Mouse (Mus musculus) liver, embryonic 11.5 days (tissue): ENCODE data around the gene Gga3. TPM values are rescaled to one million over a fixed set of nuclear protein-coding genes. Genes with fewer than 3 reads are reported as not detected.

Experiments
- ATAC-seq: fragments of 200-750 bp; cut with Nextera tagmentation; replicated peaks from 2 replicates; pipeline ENCODE4 v1.8.0; 2017; ENCODE audit warnings: moderate number of reproducible peaks, mild to moderate bottlenecking, moderate TSS enrichment, moderate library complexity; ENCODE audit not compliant: low FRiP score
- DNase-seq: peaks from one replicate; pipeline ENCODE4 v3.0.0-alpha.2; 2017; ENCODE audit warnings: low spot score
- H3K27ac ChIP-seq: fragments of 300-500 bp; sonication (generic); 2 replicates; pipeline ENCODE4 v1.5.1; 2014; ENCODE audit warnings: mild to moderate bottlenecking, low read depth, low read length, control low read depth
- H3K27me3 ChIP-seq: fragments of 300-500 bp; sonication (generic); replicated peaks from 2 replicates; pipeline ENCODE4 v1.6.1; 2014; ENCODE audit warnings: low read length, mixed read lengths; ENCODE audit not compliant: control insufficient read depth, insufficient read depth
- H3K36me3 ChIP-seq: fragments of 300-500 bp; sonication (generic); 2 replicates; pipeline ENCODE4 v1.6.1; 2014; ENCODE audit warnings: mild to moderate bottlenecking, low read length, moderate library complexity, mixed read lengths; ENCODE audit not compliant: control insufficient read depth, insufficient read depth
- H3K4me1 ChIP-seq: fragments of 300-500 bp; sonication (generic); replicated peaks from 2 replicates; pipeline ENCODE4 v1.6.1; 2014; ENCODE audit warnings: low read length, mixed read lengths; ENCODE audit not compliant: control insufficient read depth, insufficient read depth
- H3K4me2 ChIP-seq: fragments of 300-500 bp; sonication (generic); 2 replicates; pipeline ENCODE4 v1.6.1; 2014; ENCODE audit warnings: mild to moderate bottlenecking, control low read depth, moderate library complexity
- H3K4me3 ChIP-seq: fragments of 300-500 bp; sonication (generic); 2 replicates; pipeline ENCODE4 v1.5.1; 2014; ENCODE audit warnings: low read depth, low read length, control low read depth
- H3K9ac ChIP-seq: fragments of 300-500 bp; sonication (generic); 2 replicates; pipeline ENCODE4 v1.6.1; 2014; ENCODE audit warnings: low read depth, low read length, control low read depth
- H3K9me3 ChIP-seq: fragments of 300-500 bp; sonication (generic); 2 replicates; pipeline ENCODE4 v1.6.1; 2016; ENCODE audit warnings: low read length, inconsistent platforms, mixed read lengths; ENCODE audit not compliant: control insufficient read depth
- WGBS: fragments of 180-500 bp; shearing (Covaris S2); extraction: QIAGEN DNeasy Blood & Tissue Kit; methylation state at CpG from one replicate; pipeline ENCODE4 v1.1.7; 2014; 5-methylcytosine and 5-hydroxymethylcytosine counted together
- polyA plus RNA-seq: library from polyadenylated mRNA; unstranded; fragments of >200 nt; fragmentation: Nextera tagmentation; extraction: Ambion mirVana; gene quantifications from 2 replicates; pipeline ENCODE4 v1.2.1, GENCODE M21; 2014

Gene Gga3
- polyA plus RNA-seq, 1 experiment from 2014 or later: 23.6 TPM

GRCm38 (mm10) chr11:115627705-115628464, 24.0 kb upstream of the Gga3 start, which contains the start of gene Slc25a19:
Slc25a19 (minus strand) TSS chr11:115628295.
- Histone ChIP-seq H3K4me1 (peaks cover 17% of the 10 kb centered on the region), H3K27me3 (no peaks in the 10 kb centered on the region), H3K36me3 (peaks cover under 1% of the 10 kb centered on the region; the same call in 1 of the 2 replicates), H3K4me2 (peak within 1 kb of the TSS; percentile 94), H3K27ac (peak within 1 kb of the TSS; percentile 62), H3K9me3 (no peaks in the 10 kb centered on the region), H3K9ac (peak within 1 kb of the TSS; percentile 82), H3K4me3 (peak within 1 kb of the TSS; percentile 84)
- peak; percentile 99 for ATAC-seq
- under 1% methylated on average over 47 of the region's 47 CpGs for WGBS
- DNase-seq: peak; percentile 96

DNA sequence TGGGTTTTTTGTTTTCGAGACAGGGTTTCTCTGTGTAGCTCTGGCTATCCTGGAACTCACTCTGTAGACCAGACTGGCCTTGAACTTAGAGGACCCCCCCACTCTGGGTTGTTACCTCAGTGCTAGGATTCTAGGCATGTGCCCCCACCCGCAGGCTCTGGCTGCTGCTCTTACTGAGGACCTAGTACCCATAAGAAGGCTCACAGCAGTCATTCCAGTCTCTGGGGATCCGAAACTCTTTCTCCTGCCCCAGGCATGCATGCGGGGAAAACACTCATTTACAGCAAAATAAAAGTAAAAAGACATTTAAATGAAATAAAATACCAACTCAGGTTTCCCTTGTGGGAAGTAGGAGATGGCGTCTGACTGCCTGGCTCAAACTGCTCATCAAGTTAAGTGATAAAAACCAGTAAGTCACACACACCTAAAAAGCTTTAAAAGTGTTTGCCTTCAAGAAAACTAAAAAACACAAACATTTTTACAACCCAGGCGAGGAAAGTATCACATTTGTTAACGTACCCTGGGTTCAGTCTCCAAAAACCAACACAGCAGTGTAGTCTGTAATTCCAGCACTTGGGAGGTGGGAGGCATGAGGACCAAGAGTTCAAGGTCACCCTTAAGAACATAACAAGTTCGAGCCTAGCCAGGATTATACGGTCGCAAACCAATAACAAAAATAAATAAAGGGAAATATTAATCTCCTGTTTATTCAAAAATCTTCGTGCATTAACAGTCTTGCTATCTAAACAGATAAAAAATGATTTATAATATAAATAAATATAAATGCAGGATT, 23.2 kb upstream of the Gga3 start:
- Histone ChIP-seq H3K4me1 (peaks cover 17% of the 10 kb centered on the region), H3K27ac (no peak overlapping the region), H3K4me2 (peak overlapping the region; percentile 94), H3K9ac (peak overlapping the region; percentile 82), H3K9me3 (no peaks in the 10 kb centered on the region), H3K36me3 (peaks cover 7% of the 10 kb centered on the region; the same call in 1 of the 2 replicates), H3K27me3 (no peaks in the 10 kb centered on the region), H3K4me3 (peak overlapping the region; percentile 84)
- 45% methylated on average over 11 of the region's 11 CpGs for WGBS
- DNase-seq: no peak
- no peak for ATAC-seq

DNA sequence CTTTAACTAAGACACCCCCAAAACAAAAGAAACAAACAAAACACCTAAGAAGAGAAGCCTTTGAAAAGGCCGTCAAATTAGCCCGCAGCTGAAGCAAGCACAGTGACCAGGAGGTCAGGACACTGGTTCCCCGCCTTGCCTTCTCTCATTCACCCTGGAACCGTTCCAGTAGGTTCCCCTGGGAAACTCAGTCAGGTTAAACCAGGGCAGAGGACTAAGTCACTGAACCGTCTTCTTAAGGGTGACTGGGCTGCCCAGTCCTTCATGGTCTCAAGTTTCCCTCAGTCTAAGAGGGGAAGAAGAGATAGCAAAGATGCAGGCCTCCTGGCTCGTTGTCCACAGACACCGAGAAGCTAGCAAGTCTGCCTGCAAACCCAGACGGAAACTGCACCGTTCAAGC, 22.0 kb upstream of the Gga3 start:
- Histone ChIP-seq H3K27me3 (no peaks in the 10 kb centered on the region), H3K9me3 (no peaks in the 10 kb centered on the region), H3K4me2 (no peak overlapping the region), H3K27ac (no peak overlapping the region), H3K36me3 (peaks cover 13% of the 10 kb centered on the region), H3K4me1 (peaks cover 13% of the 10 kb centered on the region), H3K9ac (no peak overlapping the region), H3K4me3 (no peak overlapping the region)
- no peak for DNase-seq
- ATAC-seq: no peak
- WGBS: 89% methylated on average over 9 of the region's 9 CpGs

GRCm38 (mm10) chr11:115623487-115624070, 19.7 kb upstream of the Gga3 start:
- Histone ChIP-seq H3K4me2 (no peak overlapping the region), H3K27me3 (no peaks in the 10 kb centered on the region), H3K27ac (no peak overlapping the region), H3K4me1 (peaks cover 11% of the 10 kb centered on the region), H3K9ac (no peak overlapping the region), H3K36me3 (peaks cover 21% of the 10 kb centered on the region), H3K4me3 (no peak overlapping the region), H3K9me3 (no peaks in the 10 kb centered on the region)
- DNase-seq: no peak
- ATAC-seq: no peak
- WGBS: 80% methylated on average over 9 of the region's 9 CpGs

DNA sequence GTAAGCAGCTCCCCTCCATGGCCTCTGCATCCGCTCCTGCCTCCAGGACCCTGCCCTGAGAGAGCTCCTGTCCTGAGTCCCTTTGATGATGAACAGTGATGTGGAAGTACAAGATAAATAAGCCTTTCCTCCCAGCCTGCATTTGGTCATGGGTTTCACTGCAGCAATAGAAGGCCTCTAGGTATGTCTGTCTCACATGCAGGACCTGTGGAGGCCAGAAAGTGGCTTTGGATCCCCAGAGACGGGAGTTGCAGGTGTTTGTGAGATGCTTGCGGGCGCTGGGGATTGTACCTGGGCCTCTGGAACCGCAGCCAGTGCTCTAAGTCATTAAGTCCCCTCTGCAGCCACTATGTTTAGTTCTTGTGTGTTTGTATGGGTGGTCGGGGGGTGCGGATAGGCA, 16.1 kb upstream of the Gga3 start:
- no peak overlapping the region for H3K4me3 ChIP-seq
- no peak for DNase-seq
- no peak overlapping the region for H3K4me2 ChIP-seq
- no peak for ATAC-seq
- no peaks in the 10 kb centered on the region for H3K9me3 ChIP-seq
- no peaks in the 10 kb centered on the region for H3K4me1 ChIP-seq
- H3K27me3 ChIP-seq: no peaks in the 10 kb centered on the region
- H3K27ac ChIP-seq: no peak overlapping the region
- WGBS: 94% methylated on average over 7 of the region's 7 CpGs
- H3K36me3 ChIP-seq: peaks cover 30% of the 10 kb centered on the region
- no peak overlapping the region for H3K9ac ChIP-seq

- no peak for DNase-seq
- H3K27ac ChIP-seq: no peak overlapping the region; the same call in 1 of the 2 replicates
These were observed 15.1 kb upstream of the Gga3 start for GRCm38 (mm10) chr11:115618732-115619516.

GRCm38 (mm10) chr11:115618001-115618400, 14.2 kb upstream of the Gga3 start:
- DNase-seq (no peak), ATAC-seq (no peak)
- no peak overlapping the region for H3K4me2 ChIP-seq
- H3K27ac ChIP-seq: no peak overlapping the region
- H3K27me3 ChIP-seq: no peaks in the 10 kb centered on the region
- 84% methylated on average over 2 of the region's 2 CpGs for WGBS
- H3K9me3 ChIP-seq: no peaks in the 10 kb centered on the region
- H3K9ac ChIP-seq: no peak overlapping the region
- H3K4me1 ChIP-seq: peaks cover 12% of the 10 kb centered on the region
- H3K4me3 ChIP-seq: no peak overlapping the region
- peaks cover 32% of the 10 kb centered on the region for H3K36me3 ChIP-seq

More at GRCm38 (mm10) chr11:115618732-115619516, 15.1 kb upstream of the Gga3 start:
- no peak overlapping the region for H3K4me3 ChIP-seq
- 90% methylated on average over 16 of the region's 16 CpGs for WGBS
- no peaks in the 10 kb centered on the region for H3K9me3 ChIP-seq
- peaks cover 32% of the 10 kb centered on the region for H3K36me3 ChIP-seq
- H3K27me3 ChIP-seq: no peaks in the 10 kb centered on the region
- peaks cover 6% of the 10 kb centered on the region; the same call in 1 of the 2 replicates for H3K4me1 ChIP-seq
- ATAC-seq: no peak
- no peak overlapping the region for H3K4me2 ChIP-seq
- H3K9ac ChIP-seq: no peak overlapping the region

- H3K27ac ChIP-seq: no peak overlapping the region
- no peaks in the 10 kb centered on the region for H3K27me3 ChIP-seq
- peaks cover 25% of the 10 kb centered on the region for H3K36me3 ChIP-seq
- no peak overlapping the region for H3K4me2 ChIP-seq
- DNase-seq (no peak), ATAC-seq (no peak)
- 86% methylated on average over 6 of the region's 6 CpGs for WGBS
- H3K9ac ChIP-seq: no peak overlapping the region
- H3K4me3 ChIP-seq: no peak overlapping the region
- H3K9me3 ChIP-seq: no peaks in the 10 kb centered on the region
- peaks cover 14% of the 10 kb centered on the region for H3K4me1 ChIP-seq
These were observed 13.0 kb upstream of the Gga3 start for GRCm38 (mm10) chr11:115616893-115617292.
